Mouse (Mus musculus) heart, postnatal 0 days (tissue): ENCODE data around the gene Ndufc1. TPM values are rescaled to one million over a fixed set of nuclear protein-coding genes. Genes with fewer than 3 reads are reported as not detected.
"Not testable (repeated sequence)": the region's sequence is repeated elsewhere in the genome, so short reads cannot be mapped to it uniquely, and the experiment has no call there.

ENCODE experiments used
- ATAC-seq: fragments of 200-750 bp; cut with Nextera tagmentation; 2 replicates; pipeline ENCODE4 v1.8.0; 2017; ENCODE audit warnings: low read depth, moderate number of reproducible peaks, moderate library complexity; ENCODE audit not compliant: insufficient read depth
- DNase-seq: peaks from one replicate; pipeline ENCODE4 v3.0.0-alpha.2; 2016; ENCODE audit warnings: low spot score
- H3K27ac ChIP-seq: fragments of 300-500 bp; sonication (generic); 2 replicates; pipeline ENCODE4 v1.5.1; 2014; ENCODE audit warnings: low read depth, mild to moderate bottlenecking
- H3K27me3 ChIP-seq: fragments of 300-500 bp; sonication (generic); 2 replicates; pipeline ENCODE4 v1.6.1; 2014; ENCODE audit warnings: low read length, mixed read lengths; ENCODE audit not compliant: control insufficient read depth, insufficient read depth
- H3K36me3 ChIP-seq: fragments of 300-500 bp; sonication (generic); replicated peaks from 2 replicates; pipeline ENCODE4 v1.6.1; 2014; ENCODE audit warnings: low read length, mixed read lengths; ENCODE audit not compliant: control insufficient read depth, insufficient read depth
- H3K4me1 ChIP-seq: fragments of 300-500 bp; sonication (generic); 2 replicates; pipeline ENCODE4 v1.6.1; 2014; ENCODE audit warnings: antibody characterized with exemption; ENCODE audit not compliant: control insufficient read depth, insufficient read depth
- H3K4me2 ChIP-seq: fragments of 300-500 bp; sonication (generic); 2 replicates; pipeline ENCODE4 v1.6.1; 2014; ENCODE audit warnings: low read depth, mild to moderate bottlenecking, low read length, moderate library complexity
- H3K4me3 ChIP-seq: fragments of 300-500 bp; sonication (generic); 2 replicates; pipeline ENCODE4 v1.5.1; 2014; ENCODE audit warnings: low read depth, low read length
- H3K9ac ChIP-seq: fragments of 300-500 bp; sonication (generic); replicated peaks from 2 replicates; pipeline ENCODE4 v1.6.1; 2014; ENCODE audit warnings: low read depth, low read length, mixed read lengths
- H3K9me3 ChIP-seq: fragments of 300-500 bp; sonication (generic); replicated peaks from 2 replicates; pipeline ENCODE4 v1.6.1; 2016; ENCODE audit warnings: low read length; ENCODE audit not compliant: control insufficient read depth
- CTCF ChIP-seq: IDR thresholded peaks from 2 replicates; pipeline ENCODE4 v1.5.1; 2016; ENCODE audit warnings: antibody characterized with exemption, control low read depth, low read depth
- EP300 ChIP-seq: IDR thresholded peaks from 2 replicates; pipeline ENCODE4 v1.6.1; 2016; ENCODE audit warnings: antibody characterized with exemption, low read depth
- WGBS: fragments of 180-500 bp; shearing (Covaris S2); extraction: QIAGEN DNeasy Blood & Tissue Kit; methylation state at CpG from one replicate; pipeline ENCODE4 v1.1.7; 2014; 5-methylcytosine and 5-hydroxymethylcytosine counted together
- polyA plus RNA-seq: library from polyadenylated mRNA; unstranded; fragments of >200 nt; fragmentation: Nextera tagmentation; extraction: Ambion mirVana; gene quantifications from 2 replicates; pipeline ENCODE4 v1.2.1, GENCODE M21; 2015
- total RNA-seq: library from RNA; depleted of rRNA; stranded (reverse); fragments of >200 nt; gene quantifications from 2 replicates; pipeline ENCODE4 v1.2.3, GENCODE M21; 2014; ENCODE audit warnings: low replicate concordance; rRNA removed

The Ndufc1 gene
- total and polyA plus RNA-seq, 2 experiments from 2014 or later = 459 to 3,223 TPM

- Histone ChIP-seq H3K27ac (no peak overlapping the region), H3K4me2 (peak overlapping the region; percentile 69; the same call in 1 of the 2 replicates), H3K4me1 (peaks cover 6% of the 10 kb centered on the region), H3K9me3 (no peaks in the 10 kb centered on the region), H3K4me3 (peak overlapping the region; percentile 47), H3K9ac (no peak overlapping the region), H3K27me3 (no peaks in the 10 kb centered on the region), H3K36me3 (no peaks in the 10 kb centered on the region)
- WGBS = 36% methylated on average over 14 of the region's 14 CpGs
- TF ChIP-seq CTCF (no peak), EP300 (no peak)
- DNase-seq (no peak), ATAC-seq (no peak)
Observed at GRCm38 (mm10) chr3:51357624-51358023, 51.2 kb downstream of the Ndufc1 start.

- H3K4me3 ChIP-seq = no peak overlapping the region
- no peaks in the 10 kb centered on the region for H3K27me3 ChIP-seq
- H3K36me3 ChIP-seq = no peaks in the 10 kb centered on the region
- 16% methylated on average over 5 of the region's 5 CpGs for WGBS
- no peak for ATAC-seq
- DNase-seq = no peak
- no peak overlapping the region for H3K4me2 ChIP-seq
- TF ChIP-seq EP300 = no peak
- TF ChIP-seq CTCF = no peak
- peaks cover 6% of the 10 kb centered on the region for H3K4me1 ChIP-seq
- no peak overlapping the region for H3K9ac ChIP-seq
- H3K9me3 ChIP-seq = no peaks in the 10 kb centered on the region
- H3K27ac ChIP-seq = no peak overlapping the region
Observed at GRCm38 (mm10) chr3:51357078-51357477, 51.7 kb downstream of the Ndufc1 start.

- not testable (repeated sequence) for H3K4me1 ChIP-seq, H3K9ac ChIP-seq, H3K4me3 ChIP-seq, H3K27me3 ChIP-seq, H3K27ac ChIP-seq, DNase-seq, ATAC-seq, H3K9me3 ChIP-seq, H3K4me2 ChIP-seq, H3K36me3 ChIP-seq
- 88% methylated on average over 6 of the region's 6 CpGs for WGBS
Observed at GRCm38 (mm10) chr3:51354956-51355355, 53.8 kb downstream of the Ndufc1 start.

Other genes with a start within 250 kb of the Ndufc1 start
- gene Noct, start 184.5 kb downstream of the Ndufc1 start, total RNA-seq = 28.1 and 35.6 TPM in 2 replicates
- gene Noct, start 184.5 kb downstream of the Ndufc1 start, polyA plus RNA-seq = 8.5 and 11.9 TPM in 2 replicates
- gene Elf2, start 68.3 kb downstream of the Ndufc1 start, total RNA-seq = 84.0 and 104 TPM in 2 replicates
- gene Elf2, start 68.3 kb downstream of the Ndufc1 start, polyA plus RNA-seq = 40.7 and 46.5 TPM in 2 replicates
- gene Mgarp, start 12.2 kb downstream of the Ndufc1 start, total RNA-seq = 3.4 and 3.7 TPM in 2 replicates
- 1.2 and 1.3 TPM in 2 replicates for gene Mgarp, start 12.2 kb downstream of the Ndufc1 start, polyA plus RNA-seq
- 19.6 and 21.2 TPM in 2 replicates for gene Naa15, start 6.2 kb upstream of the Ndufc1 start, total RNA-seq
- 21.1 and 23.6 TPM in 2 replicates for gene Naa15, start 6.2 kb upstream of the Ndufc1 start, polyA plus RNA-seq
- 9.0 and 9.5 TPM in 2 replicates for gene Rab33b, start 74.9 kb upstream of the Ndufc1 start, total RNA-seq
- 11.3 and 12.7 TPM in 2 replicates for gene Rab33b, start 74.9 kb upstream of the Ndufc1 start, polyA plus RNA-seq
- 24.8 and 54.7 TPM in 2 replicates for gene Setd7, start 151.9 kb upstream of the Ndufc1 start, total RNA-seq
- gene Setd7, start 151.9 kb upstream of the Ndufc1 start, polyA plus RNA-seq = 2.5 and 3.0 TPM in 2 replicates